In genomic region chr2:77518693-77519092, GRCm38 (mm10) we compare ENCODE assay signal across 8 mouse cellular contexts.
DNase-seq lines count a peak whose midpoint lies in the region; ATAC-seq lines count a peak whose summit lies in the region.

No protein-coding gene starts in this region.

- 14% methylated on average over 8 of the region's 8 CpGs for WGBS in lung, embryonic 15.5 days
- 7% methylated on average over 8 of the region's 8 CpGs for WGBS in hindbrain, embryonic 11.5 days

- no peaks in the 10 kb centered on the region for H3K27me3 ChIP-seq in lung, embryonic 15.5 days
- no peaks in the 10 kb centered on the region for H3K27me3 ChIP-seq in hindbrain, embryonic 11.5 days (ENCODE audit: control insufficient read depth, insufficient read depth, low read length)

- peak overlapping the region; percentile 58 for H3K4me2 ChIP-seq in lung, embryonic 15.5 days
- peak overlapping the region; percentile 58 for H3K4me2 ChIP-seq in hindbrain, embryonic 11.5 days (replicated peaks; ENCODE audit: low read depth, low read length)

- H3K36me3 ChIP-seq in lung, embryonic 15.5 days = no peaks in the 10 kb centered on the region
- H3K36me3 ChIP-seq in hindbrain, embryonic 11.5 days (ENCODE audit: control insufficient read depth, insufficient read depth, low read length) = no peaks in the 10 kb centered on the region

- DNase-seq in lung, adult 18-20 months = no peak
- peak; percentile 24 for DNase-seq in hindbrain, embryonic 11.5 days (ENCODE audit: low spot score)
- DNase-seq in liver = peak; percentile 45
- peak; percentile 46 for DNase-seq in retina, postnatal 1 day
- no peak for DNase-seq in spleen, postnatal 10 days (ENCODE audit: low spot score in 2 of 2)
- DNase-seq in spleen, adult 18-20 months = no peak

- peak overlapping the region; percentile 44 for H3K4me3 ChIP-seq in lung, embryonic 15.5 days
- peak overlapping the region; percentile 32; the same call in 1 of the 2 replicates for H3K4me3 ChIP-seq in hindbrain, embryonic 11.5 days (ENCODE audit: low read depth, low read length)

- ATAC-seq in lung, embryonic 15.5 days (ENCODE audit: borderline replicate concordance, extremely low read depth, low FRiP score, low TSS enrichment) = no peak; the same call in 1 of the 2 replicates
- ATAC-seq in hindbrain, embryonic 11.5 days (ENCODE audit: low FRiP score) = no peak
- ATAC-seq in granulocyte monocyte progenitor cell, adult 5-6 weeks (replicated peaks; ENCODE audit: poor library complexity, severe bottlenecking) = no peak

- no peak overlapping the region for H3K27ac ChIP-seq in lung, embryonic 15.5 days
- no peak overlapping the region for H3K27ac ChIP-seq in hindbrain, embryonic 11.5 days (ENCODE audit: low read depth, low read length)

- 0 out of 2 replicates have a peak overlapping the region, but pooled peaks have one; percentile 33 for H3K9ac ChIP-seq in lung, embryonic 15.5 days
- no peak overlapping the region for H3K9ac ChIP-seq in hindbrain, embryonic 11.5 days (ENCODE audit: low read depth, low read length)

- H3K4me1 ChIP-seq in lung, embryonic 15.5 days = peaks cover 3% of the 10 kb centered on the region; the same call in 1 of the 2 replicates
- no peaks in the 10 kb centered on the region for H3K4me1 ChIP-seq in hindbrain, embryonic 11.5 days (replicated peaks; ENCODE audit: control insufficient read depth, insufficient read depth, low read length)

- H3K9me3 ChIP-seq in lung, embryonic 15.5 days = no peaks in the 10 kb centered on the region
- no peaks in the 10 kb centered on the region for H3K9me3 ChIP-seq in hindbrain, embryonic 11.5 days (ENCODE audit: control insufficient read depth, low read length)

Comparison
In these comparisons a context has a peak if more than half of its experiments do, and no peak if none do; other contexts are left out.
1. DNase-seq: peak in hindbrain, embryonic 11.5 days (single experiment), liver (single experiment) and retina, postnatal 1 day (single experiment); none in lung, adult 18-20 months (0 of 2), spleen, postnatal 10 days (0 of 2) and spleen, adult 18-20 months (0 of 2).